Mouse (Mus musculus) large intestine, adult 2 months (tissue): ENCODE measurements around the gene Paqr8. TPM values are rescaled to one million over a fixed set of nuclear protein-coding genes. Genes with fewer than 3 reads are reported as not detected.

Experiments
- DNase-seq: peaks from one replicate; pipeline ENCODE4 v3.0.0-alpha.2; 2012; ENCODE audit warnings: low read depth, low spot score
- WGBS: fragments of 180-500 bp; shearing (Covaris S2); methylation state at CpG from one replicate; pipeline ENCODE4 v1.1.7; 2018; 5-methylcytosine and 5-hydroxymethylcytosine counted together
- polyA plus RNA-seq: library from polyadenylated mRNA; depleted of rRNA; stranded (reverse); fragments of >200 nt; gene quantifications from 2 replicates; pipeline ENCODE4 v1.2.3, GENCODE M21; 2012; rRNA removed

Gene Paqr8
- polyA plus RNA-seq, 1 experiment: 3.0 TPM

DNA sequence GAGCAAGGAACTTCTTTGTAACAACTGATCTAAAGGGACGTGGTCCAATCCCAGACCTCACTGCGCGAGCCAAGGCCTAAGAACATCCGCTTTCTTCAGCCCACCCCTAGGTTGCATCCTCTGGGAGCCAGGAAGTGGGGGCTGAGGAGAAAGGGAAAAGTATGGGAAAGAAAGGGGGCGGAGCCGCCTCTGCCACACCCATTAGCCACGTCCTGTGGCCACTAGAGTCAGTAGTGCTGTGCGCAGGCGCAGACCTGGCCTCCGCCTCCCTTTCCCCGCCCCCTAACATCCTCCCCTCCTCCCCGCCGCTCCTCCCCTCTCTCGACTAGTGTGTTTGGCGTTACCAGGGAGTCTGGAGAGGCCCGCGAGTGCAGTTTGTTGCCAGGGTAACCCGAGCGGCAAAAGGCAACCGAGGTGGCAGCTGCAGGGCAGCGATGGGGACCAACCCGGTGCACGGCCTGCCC, 60.9 kb downstream of the Paqr8 start, which contains the start of gene Efhc1:
TSS of gene Efhc1 (plus strand) at position 327 of the 464 bp plus-strand sequence.
- 5% methylated on average over 20 of the region's 23 CpGs for WGBS
- peak; percentile 36 for DNase-seq

DNA sequence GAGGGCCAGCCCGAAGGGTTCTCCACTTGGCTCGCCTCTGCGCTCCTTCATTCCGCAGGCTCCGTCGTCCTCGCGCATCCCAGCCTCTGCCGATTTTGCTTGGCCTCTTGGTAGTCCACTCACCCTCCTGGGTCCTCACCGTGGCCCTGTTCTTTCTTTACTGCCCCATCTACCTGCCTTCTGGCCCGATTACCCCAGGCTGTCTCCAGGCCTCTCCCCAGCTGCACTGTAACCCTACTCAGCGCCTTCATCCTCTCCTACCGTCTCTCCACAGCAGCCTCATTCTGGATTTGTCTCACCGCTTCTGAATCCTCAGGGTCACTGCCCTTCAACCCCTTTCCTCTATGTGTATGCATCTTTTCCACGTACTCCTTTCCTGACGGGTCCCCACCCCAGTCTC, 61.4 kb downstream of the Paqr8 start:
- 13% methylated on average over 16 of the region's 16 CpGs for WGBS
- DNase-seq: no peak

DNA sequence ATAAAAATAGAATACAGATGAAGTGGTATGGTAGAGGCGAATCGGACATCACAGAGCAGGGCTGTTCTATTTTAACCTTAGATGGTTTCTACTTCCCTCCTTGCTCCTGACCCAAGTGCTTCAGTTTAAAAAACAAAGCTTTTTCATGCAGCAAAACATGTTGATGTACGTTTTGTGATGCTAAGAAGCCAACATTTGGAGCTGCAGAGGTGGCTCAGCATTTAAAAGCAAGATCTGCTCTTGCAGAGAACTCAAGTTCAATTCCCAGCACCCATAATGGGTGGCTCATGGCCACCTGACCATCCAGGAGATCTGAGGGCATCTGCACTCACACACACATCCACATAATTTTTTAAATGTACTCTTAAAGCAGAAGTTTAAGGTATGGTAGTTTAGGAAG, 64.5 kb downstream of the Paqr8 start:
- DNase-seq: no peak
- 69% methylated on average over 3 of the region's 3 CpGs for WGBS

DNA sequence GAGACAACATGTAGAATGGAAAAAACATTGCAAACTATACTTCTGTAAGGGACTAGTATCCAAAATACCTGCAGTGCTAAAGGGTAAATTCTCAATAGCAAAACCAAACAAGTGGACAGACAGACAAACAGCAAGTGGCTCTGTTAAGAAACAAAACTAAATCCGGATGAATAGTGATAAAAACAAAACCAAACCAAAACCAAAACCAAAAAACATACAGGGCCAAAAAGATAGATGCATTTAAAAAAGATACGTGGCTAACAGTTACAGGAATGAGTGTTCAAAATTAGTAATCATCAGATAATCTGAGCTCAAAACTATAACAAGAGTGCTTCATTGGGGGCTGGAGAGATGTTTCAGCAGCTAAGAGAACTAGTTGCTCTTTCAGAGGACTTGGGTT, 79.2 kb downstream of the Paqr8 start:
- 74% methylated on average over 2 of the region's 2 CpGs for WGBS
- no peak for DNase-seq

DNA sequence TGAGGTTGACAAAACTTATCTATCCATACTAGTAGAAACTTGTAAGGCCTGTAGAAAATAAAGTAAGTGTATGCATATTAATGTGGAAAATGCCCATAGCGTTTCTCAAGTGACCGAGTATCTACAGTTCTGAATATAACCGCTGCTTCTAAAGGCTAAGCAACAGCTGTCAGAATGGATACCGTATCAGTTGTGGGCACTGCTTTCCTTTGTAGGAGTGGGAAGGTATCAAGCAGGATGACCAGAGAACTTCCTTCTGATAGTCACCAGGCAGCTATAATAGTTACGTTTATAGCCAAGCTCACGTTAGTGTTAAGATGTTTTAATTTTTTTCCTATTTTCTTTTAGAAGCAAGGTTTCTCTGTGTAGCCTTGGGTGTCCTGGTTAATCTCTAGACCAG, 83.0 kb downstream of the Paqr8 start:
- WGBS: 91% methylated on average over 6 of the region's 6 CpGs
- DNase-seq: no peak

DNA sequence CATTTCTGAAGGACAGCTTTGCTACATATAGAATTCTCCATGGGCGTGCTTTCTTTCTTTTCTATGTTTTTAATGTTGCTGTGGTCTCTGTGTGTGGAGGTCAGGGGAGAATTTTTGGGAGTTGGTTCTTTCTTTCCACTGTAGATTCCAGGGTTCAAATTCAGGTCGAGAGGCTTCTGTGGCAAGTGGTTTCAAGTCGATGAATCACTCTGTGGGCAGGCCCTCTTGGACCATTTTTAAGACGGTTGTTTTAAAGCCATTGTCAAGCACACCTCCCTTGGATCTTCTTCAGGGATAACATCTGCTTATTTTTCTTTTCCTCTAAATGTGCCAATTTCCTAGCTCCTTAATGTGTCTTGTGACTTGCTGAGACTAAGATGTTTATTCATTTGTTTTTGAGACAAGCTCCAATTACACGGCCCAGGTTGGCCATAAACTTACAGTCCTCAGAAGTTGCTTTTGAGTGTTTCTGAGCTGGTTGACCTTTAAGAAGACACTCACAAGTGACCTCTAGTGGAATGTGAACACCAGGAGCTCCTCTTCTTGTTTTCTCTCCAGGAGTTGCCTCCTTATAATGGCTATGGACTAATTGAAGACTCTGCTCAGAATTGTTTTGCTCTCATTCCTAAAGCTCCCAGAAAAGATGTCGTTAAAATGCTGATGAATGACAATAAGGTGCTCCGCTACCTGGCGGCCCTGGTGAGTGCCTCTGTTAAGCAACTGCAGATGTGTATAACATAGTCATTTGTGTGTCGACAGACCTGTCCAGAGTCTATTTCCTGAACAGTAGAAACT, 84.1 kb downstream of the Paqr8 start:
- WGBS: 53% methylated on average over 9 of the region's 9 CpGs
- DNase-seq: no peak

DNA sequence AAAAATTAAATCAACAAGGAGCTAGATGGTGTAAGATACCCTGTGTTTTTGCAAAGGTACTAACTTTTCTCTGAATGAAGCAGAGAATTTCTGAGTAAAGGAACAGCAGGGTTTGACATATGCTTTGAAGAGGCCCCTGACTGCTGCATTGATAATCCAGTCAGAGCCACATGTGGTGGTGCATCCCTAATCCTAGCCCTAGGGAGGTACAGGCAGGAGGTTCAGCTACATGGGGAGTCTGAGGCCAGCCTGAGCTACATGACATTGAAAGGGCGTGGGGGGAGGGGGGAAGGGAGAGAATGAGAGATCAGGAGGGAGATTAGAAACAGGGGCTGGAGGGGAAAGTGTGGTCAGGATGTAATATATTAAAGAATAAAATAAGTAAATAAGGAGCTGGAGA, 90.1 kb downstream of the Paqr8 start:
- no peak for DNase-seq
- WGBS: 50% methylated on average over 1 of the region's 1 CpGs

DNA sequence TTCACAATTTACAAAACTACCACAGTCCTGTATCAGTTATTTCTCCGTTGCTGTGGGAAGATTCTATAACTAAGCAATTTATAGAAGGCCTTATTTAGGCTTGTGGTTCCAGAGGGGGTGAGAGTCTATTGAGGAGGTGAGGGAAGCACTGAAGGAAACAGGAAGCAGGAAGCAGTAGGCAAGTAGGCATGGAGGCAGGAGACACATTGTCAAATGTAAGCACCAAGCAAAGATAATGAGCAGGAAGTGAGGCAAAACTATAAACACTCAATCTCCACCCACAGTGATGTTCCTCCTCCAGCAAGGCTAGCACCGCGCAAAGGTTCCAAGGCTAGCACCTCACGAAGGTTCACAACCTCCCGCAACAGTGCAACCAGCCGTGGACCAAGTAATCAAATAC, 91.4 kb downstream of the Paqr8 start:
- WGBS: 90% methylated on average over 6 of the region's 6 CpGs
- no peak for DNase-seq

DNA sequence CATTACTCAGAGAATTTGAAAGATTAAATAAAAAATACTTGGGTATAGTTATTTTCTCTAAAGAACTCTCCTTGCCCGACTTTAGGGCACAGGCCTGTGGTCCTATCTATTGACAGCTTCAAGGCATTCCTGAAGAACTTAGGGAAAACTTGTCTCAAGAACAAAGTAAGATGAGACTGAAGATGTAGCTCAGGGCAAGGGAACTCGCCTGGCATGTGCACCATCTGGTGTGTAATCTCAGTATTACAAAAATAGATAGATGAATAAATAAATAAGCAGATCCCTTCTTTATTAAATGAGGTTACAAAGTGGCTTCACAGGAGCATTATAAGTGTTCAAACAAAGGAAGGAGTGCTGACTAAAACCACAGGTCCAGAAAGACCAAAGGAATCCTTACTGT, 93.7 kb downstream of the Paqr8 start:
- no peak for DNase-seq
- 80% methylated on average over 2 of the region's 2 CpGs for WGBS

DNA sequence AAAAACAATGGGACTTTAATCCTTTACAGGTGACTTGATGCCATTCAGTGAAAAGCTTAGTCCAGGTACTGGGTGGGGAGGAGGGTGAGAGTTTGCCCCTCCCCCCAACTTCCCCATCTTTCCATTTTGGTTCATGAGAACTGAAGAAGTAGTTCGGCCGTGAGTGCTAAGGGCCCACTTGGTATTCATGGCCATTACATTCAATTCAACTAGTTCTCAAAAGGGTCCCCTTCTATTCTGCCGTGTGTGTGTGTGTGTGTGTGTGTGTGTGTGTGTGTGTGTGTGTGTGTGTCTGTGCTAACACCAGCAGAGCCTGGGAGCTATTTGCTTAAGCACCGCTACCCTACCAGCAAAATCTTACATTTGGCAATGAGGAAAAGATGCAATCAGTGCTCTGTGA, 94.2 kb downstream of the Paqr8 start:
- 46% methylated on average over 4 of the region's 4 CpGs for WGBS
- no peak for DNase-seq

DNA sequence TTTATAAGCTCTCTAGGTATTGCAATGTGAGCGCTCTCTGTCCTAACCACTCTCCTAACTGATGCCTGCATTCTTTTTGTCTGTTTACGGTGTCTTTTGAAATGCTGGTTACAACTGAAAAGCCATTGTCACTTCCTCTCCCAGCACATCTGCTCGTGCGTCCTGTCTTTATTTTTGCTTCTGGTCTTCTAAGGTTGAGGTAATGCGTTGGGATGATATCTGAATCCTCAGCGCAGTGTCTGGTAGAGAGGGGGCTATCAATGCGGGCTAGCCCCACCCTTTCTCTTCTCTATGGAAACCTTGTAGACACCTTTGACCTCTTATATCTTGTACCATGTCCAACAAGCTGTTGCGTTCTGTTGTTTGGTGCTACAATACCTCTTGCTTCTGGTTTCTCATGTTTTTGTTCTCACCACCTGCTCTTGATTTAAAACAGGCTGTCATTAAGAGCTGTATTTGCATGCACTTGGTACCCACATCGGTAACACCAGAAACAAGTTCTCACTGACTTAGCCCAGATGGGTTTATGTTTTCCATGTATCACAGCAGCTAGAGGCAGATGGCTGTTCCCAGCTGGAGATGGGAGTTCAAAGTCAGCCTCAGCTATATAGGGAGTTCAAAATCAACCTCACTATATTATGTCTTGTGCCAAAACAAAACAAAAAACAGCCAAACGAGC, 96.1 kb downstream of the Paqr8 start:
- DNase-seq: no peak
- 55% methylated on average over 10 of the region's 10 CpGs for WGBS

Other genes starting within 250 kb of the Paqr8 start
- 0.44 and 0.99 TPM in 2 replicates for gene Il17a, start 159.7 kb upstream of the Paqr8 start, polyA plus RNA-seq
- gene Il17f, start 100.0 kb upstream of the Paqr8 start, polyA plus RNA-seq: 0.23 and 1.2 TPM in 2 replicates
- gene Mcm3, start 70.3 kb upstream of the Paqr8 start, polyA plus RNA-seq: 22.2 and 27.8 TPM in 2 replicates
- gene Efhc1, start 61.0 kb downstream of the Paqr8 start, polyA plus RNA-seq: 0.25 and 0.32 TPM in 2 replicates
- gene Tram2, start 188.6 kb downstream of the Paqr8 start, polyA plus RNA-seq: 7.8 and 11.0 TPM in 2 replicates